Mouse (Mus musculus) left cerebral cortex, adult 11 months (tissue): ENCODE measurements around the gene Sppl3.

Experiments used
- DNase-seq: peaks from one replicate; pipeline ENCODE4 v3.0.0; 2022; ENCODE audit warnings: low spot score

Sppl3 gene

DNA sequence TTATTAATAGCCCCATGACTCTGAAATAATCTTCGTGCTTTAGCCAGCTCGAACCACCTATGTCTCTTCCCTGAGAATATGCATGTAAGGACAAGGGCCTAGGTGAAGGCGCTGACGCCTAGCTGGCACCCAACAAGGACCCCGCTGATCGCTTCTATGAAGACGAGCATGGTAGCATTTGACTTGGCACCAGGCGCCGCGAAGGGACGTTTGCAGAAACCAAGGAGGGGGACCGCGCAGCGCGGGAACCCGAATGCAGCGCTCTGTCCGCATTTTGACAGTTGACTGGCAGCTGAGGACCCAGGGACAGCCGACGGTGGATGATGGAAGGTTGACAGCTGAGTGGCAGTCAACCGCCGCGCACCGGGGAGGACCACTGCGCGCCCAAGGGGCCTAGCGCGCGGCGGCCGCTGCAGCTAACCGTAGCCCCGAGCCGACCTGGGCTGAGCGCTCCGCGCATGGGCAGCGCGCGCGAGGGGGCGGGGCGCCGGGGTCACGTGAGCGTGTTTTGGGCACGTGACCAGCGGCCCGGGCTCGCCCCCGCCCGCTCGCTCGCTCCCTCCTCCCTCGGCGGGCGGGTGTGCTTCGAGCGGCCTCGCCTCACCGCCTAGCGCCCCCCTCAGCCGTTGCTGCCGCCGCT lies at the start of gene Sppl3:
Sppl3 (plus strand) TSS at position 561 of the 640 bp plus-strand sequence.
- peak; percentile 83 for DNase-seq

- no peak for DNase-seq
Observed at GRCm38 (mm10) chr5:114961590-114962360, 49.2 kb upstream of the Sppl3 start.

DNA sequence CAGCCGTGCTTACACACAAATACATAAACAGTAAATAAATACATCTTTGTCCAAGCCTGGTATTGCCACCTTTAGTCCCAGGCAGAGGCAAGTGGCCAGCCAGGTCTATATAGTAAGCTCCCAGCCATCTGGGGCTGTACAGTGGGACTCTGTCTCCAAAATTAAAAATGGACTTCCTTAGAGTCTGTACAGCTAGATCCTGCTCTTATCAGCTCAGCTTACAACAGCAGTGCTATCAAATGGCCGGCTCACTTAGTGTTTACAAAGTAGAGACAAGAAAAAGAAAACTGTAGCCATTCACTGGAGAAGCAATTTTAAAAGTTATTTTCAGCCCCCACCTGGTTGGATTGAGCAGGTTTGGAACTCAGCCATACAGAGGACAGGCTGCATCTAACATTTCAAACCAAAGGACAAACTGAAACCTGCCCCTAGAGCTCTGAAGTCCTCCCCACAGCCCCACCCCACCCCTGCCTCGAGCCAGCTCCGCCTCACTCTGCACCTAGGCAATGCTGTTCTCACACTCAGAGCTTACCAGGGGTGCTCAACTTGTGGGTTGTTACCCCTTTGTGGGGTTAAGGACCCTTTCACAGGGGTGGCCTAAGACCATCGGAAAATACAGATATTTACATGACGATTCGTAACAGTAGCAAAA lies 46.5 kb upstream of the Sppl3 start:
- DNase-seq = no peak

DNA sequence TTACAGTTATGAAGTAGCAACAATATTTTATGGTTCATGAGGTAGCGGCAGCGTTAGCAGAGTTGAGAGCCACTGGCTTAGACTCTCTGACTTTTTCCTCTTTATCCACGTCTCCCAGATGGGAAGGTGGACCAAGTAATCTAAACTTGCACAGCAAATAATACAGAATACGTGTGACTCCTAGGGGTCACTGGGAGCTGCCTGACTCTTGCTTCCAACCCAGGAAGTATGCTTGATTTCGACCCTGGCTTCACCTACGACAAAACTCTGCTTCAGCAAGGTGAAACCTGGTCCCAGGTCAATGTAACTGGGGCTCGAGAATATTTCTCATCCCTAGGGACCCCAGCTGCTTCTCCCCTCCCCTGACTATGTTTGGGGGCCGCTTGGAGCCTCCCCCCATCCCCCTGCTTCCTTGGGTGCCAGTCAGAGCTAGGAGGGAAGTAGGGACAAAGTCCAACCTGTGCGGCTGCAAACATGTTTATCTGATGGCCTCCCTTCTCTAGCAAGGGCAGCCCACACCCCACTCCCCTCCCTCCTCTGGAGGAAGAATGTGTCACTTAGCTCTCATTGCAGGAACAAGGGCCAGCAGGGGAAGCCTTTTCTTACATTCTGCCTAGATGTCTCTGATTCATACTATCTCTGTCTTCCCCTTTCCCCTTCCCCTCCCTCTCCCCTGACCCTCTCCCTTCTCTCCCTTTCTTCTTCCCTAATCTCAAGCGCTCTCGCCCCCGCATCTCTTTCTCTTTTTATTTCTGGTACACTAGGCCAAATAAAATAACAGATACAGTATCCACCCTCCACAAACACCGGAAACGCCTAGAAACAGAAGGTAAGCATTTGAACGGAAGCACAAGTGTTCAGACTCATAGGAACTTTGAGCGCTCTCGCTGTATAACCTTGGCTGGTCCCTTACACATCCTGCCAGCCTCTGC lies 45.7 kb upstream of the Sppl3 start:
- DNase-seq = no peak

DNA sequence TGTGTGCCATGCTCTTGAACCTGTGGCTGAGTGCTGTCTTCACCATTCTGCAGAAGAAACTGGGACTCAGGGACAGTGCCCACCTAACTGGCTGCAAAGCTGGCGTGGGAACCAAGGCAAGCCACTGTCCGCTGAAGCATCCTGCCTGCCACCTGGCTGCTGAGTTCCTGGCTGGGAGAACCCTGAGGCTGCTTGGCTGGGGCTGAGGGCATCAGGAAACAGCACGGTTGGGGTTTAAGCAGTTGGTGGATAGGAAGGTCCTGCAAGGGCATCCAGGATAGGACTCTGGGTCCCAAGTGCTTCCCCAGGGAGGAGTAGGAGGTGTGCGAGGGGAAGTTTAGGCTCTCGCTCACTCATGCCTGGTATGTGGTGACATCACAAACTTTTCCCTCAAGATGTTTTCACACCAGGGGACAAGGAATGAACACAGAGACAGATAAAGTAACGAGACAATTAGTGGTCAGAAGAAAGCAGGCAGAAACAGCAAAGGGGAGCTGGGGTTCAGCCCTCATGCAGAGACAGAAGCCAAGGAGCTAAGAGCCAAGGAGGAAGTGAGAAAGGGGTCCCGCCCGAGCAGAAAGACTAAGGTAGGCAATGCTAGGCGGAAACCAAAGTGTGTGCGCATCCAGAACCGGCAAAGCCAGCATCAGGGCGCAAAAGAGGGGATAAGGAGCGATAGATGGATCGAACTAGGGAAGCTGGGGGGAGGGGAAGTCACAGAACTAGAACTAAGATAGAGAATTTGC lies 43.2 kb upstream of the Sppl3 start:
- no peak for DNase-seq

DNA sequence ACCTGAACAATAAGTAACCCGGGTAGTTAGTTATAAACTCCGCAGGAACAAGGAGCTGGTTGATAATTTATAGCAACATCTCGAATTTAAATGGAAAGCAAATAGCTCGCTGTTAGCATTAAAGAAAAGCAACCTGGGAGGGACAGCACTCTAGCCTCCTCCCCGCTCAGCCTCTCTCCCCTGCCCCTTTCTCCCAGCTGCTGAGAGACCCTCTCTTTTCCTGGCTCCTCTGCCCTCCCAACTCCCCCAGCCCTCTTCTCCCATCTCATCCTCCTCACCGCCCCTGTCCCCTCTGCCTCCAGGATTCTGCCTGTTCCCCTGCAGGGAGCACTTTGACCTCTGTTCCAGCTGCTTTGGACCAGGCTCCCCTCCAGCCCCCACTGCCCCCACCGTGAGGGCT lies 42.3 kb upstream of the Sppl3 start:
- no peak for DNase-seq

DNA sequence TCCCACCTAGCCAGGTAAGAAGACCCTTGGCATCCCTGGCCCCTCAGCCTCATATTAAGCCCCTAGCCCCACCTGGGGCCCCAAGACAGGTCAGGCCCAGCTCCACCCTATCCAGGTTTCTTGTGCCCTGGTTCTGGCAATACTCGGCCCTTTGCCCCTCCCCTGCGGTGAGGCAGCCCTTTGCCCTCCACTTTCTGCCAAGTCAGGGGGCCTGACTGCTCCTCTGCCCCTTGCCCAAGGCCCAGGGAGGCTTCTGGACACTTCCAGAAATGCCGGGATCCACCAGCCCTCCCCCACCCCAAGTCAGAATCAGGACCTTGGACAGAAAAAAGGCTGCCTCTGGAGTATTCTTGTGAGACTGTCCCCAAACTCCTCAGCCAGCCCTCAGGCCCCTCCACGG lies 41.9 kb upstream of the Sppl3 start:
- DNase-seq = no peak

GRCm38 (mm10) chr5:114969609-114970215 lies 41.2 kb upstream of the Sppl3 start:
- no peak for DNase-seq

- no peak for DNase-seq
Observed at GRCm38 (mm10) chr5:114970824-114971227, 40.1 kb upstream of the Sppl3 start, which contains the start of gene Hnf1a. Gene Hnf1a, minus strand, starts transcription at chr5:114971094.

GRCm38 (mm10) chr5:114972201-114972600 lies 38.7 kb upstream of the Sppl3 start:
- DNase-seq = no peak

DNA sequence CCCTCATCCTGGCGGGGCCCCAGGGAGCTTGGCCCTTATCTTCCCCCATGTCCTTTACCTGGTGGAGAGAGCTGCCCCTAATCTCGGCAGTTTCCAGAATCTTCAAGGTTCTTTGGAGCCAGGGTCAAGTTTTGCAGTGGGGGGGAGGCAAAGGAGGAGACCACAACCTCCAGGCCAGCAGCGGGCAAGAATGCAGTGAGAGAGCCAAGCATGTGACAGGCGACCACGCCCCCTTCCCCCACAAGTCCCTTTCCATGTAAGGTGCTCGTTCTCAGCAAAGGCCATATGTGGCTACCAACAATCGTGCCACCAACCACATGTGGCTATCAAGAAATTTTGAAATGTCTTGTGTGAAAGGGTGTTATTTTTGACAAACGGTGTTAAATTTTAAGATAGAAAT lies 37.8 kb upstream of the Sppl3 start:
- no peak for DNase-seq

- DNase-seq = no peak
Observed at GRCm38 (mm10) chr5:114976935-114977334, 34.0 kb upstream of the Sppl3 start.

DNA sequence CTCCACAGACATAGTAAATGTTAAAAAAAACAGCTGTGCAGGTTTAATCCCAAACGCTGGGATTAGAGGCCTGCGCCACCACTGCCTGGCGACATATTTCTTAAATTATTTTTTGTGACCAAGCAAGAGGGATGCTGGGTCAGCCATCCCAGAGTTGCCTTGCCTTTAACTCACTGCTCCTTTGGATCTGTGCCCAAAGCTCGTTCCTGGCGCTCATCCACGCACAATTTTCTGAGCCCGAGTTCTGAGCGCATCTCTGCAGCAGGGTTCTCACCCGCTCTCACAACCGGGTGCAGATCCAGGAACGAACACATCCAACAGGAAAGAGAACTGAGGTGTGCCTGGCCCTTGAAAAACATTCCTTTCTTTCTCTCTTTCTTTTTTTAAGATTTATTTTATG lies 32.5 kb upstream of the Sppl3 start:
- DNase-seq = no peak

DNA sequence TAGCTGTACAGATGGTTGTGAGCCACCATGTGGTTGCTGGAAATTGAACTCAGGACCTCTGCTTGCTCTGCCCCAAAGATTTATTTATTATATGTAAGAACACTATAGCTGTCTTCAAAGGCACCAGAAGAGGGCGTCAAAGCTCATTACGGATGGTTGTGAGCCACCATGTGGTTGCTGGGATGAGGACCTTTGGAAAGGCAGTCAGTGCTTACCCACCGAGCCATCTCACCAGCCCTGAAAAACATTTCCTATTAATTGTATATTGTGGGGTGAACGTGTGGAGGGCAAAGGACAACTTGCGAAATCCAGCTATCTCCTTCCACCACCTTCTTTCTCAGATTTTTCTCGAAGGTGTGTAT lies 32.1 kb upstream of the Sppl3 start:
- no peak for DNase-seq

DNA sequence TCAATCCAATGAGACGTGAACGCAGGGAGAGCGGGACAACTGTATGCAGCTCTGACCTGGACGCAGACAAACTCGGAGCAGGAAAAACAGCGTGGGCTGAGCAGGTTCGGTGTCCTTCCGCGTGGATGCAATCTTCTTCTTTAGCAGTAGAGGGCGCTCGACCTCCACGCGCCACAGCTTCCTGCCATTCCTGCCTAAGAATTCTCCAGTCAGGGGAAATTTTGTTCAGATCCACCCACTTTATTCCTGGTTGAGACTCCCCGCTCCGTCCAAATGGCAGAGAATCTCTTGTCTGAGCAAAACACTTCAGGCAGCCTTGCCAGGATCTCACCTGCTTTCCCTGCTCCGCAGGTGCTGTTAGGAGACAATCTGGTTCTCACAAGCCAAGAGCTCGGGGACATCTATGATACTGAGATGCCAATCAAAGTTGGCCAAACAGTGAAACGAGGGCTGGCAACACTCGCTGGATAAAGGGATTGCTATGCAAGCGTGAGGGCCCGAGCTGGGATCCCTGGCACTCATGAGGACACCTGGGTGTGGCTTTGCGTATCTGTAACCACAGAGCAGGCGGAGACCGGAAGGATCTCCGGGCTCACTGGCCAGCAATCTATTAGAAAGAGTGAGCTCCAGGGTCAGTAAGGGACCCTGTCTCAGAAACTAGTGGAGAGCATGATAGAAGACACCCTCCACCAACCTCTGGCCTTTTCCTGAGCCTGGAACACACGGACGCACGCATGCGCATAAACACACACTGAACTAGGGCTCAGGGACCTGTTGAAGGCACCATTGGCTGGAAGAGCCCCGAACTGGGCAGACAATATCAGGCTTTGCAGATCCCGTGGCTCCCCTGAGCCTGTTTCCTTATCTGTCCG lies 31.5 kb upstream of the Sppl3 start:
- peak; percentile 63 for DNase-seq

DNA sequence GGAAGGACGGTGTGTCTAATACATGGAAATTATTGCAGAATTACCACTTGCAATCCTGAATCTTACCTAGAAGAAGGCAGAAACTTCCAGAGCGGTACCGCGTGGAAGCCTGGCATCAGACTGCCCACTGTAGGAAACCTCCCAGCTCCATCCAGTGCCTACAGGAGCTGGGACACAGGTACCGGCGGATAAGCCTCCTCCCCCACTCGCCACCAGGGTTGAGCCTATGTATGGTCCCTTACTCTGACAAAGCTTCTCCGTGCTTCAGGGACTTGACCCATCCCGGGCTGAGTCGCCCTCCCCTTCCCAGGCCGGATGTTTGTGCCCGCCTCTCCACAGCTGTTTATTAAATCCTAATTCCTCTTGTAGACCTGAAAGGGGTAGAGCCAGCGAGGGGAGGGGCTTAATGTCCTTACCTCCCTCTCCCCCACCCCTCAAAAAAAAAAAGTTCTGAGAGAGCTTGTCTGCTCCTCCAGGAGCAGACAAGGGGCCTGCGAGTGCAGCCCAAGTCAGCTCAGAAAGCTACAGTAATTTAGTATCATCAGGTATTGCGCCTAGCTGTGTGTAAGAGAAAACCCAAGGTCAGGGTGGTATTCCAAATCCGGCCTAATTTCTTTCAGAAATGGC lies 30.7 kb upstream of the Sppl3 start:
- DNase-seq = no peak

- no peak for DNase-seq
Observed at GRCm38 (mm10) chr5:114982001-114982400, 28.9 kb upstream of the Sppl3 start.

DNA sequence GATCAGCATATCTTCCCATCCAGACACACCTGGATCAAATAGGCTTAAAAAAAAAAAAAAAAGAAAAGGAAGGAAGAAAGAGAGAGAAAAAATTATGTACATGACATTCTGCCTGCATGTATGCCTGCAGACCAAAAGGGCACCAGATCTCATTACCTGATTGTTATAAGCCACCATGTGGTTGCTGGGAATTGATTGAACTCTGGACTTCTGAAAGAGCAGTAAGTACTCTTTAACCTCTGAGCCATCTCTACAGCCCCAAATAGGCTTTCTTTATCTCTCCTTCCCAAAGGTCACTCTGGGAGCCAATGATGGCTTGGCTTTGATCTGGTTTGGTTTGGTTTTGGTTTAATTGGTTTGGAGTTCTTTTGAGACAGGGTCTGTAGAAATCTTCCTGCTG lies 25.9 kb upstream of the Sppl3 start:
- DNase-seq = no peak

- DNase-seq = no peak
Observed at GRCm38 (mm10) chr5:114996447-114996846, 14.5 kb upstream of the Sppl3 start.

DNA sequence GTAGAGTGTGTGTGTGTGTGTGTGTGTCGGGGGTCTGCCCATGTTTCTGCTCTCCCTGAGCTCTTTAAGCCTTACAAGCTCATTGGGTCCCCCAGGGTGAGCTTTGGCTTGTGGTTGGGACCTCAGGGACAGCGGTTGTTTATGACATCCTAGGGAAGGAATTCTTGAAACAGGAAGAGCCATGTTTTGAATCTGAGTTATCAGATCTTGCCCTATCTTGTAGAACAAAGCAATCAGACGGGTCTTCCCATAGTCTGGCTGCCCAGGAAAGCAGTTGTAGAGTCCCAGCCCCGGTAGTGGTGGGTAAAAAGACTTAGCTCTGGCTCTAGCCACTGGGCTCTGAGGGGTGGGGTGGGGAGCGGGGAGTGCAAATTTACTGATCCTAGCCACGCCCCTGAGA lies 13.6 kb upstream of the Sppl3 start:
- no peak for DNase-seq
